Mouse (Mus musculus): ENCODE data around the gene Mrpl3. TPM values are rescaled to one million over a fixed set of nuclear protein-coding genes. Genes with fewer than 3 reads are reported as not detected.

Gene Mrpl3
- polyA plus RNA-seq (2012; rRNA removed) = 26.3 and 27.9 TPM in 2 replicates

DNA sequence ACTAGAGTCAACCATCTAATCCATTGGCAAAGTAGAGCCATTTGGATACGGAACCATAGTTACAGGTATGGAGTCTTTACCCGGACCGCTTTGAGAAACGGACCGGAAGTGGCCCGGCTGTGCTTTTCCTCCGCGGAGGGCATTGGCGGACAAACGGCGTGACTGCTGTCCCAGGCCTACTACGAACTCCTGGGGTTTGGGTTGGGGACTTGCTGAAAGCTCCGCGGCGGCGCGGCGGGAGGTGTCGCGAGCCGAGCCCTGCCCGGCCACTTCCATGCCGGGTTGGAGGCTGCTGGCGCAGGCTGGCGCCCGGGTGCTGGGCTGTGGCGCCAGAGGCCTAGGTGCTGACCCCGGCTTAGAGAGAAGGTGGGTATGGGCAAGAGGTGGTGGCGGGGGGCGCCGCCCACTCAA, at the start of gene Mrpl3:
Mrpl3 (plus strand) TSS at position 93 of the 411 bp plus-strand sequence.

Other genes starting within 250 kb of the Mrpl3 start
- gene Nudt16, start 78.6 kb downstream of the Mrpl3 start, polyA plus RNA-seq (2012; rRNA removed) = 2.6 and 3.0 TPM in 2 replicates
- gene 1700080E11Rik, start 91.9 kb downstream of the Mrpl3 start, polyA plus RNA-seq (2012; rRNA removed) = not detected in 2 replicates